In the genomic region with DNA sequence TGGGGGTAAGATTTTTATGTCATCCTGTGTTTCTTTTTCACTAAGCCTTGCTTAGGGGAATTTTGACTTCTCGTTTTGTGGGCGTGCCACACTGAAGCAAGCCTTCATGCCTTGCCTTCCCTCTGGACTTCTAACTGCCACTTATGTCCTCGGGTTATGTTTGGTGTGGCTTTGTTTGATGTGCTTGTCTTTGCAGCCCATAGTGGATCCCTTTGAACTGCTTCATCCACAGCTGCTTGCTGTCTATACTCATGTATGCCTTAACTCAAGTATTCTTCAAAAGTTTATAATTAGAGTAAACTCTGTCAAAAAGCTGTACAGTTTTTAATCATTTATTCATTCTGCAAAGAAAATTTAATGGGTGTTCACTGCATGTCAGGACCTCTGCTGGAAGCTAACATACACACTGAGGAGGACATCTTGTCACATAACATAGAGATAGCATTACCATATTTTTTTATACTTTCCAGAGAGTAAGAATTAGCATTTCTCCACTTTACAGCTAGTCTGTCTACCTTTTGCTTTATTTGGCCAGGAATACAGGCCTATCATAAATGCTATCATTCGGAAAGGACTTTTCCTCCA, we compare ENCODE assay signal across 24 mouse cellular contexts.
"Had no signal": no experiment of that assay in that cellular context is flagged by ENCODE, and none has a peak within 500 bp of the region (broad histone marks: within the 10 kb centered on the region; RNA-seq: fewer than 3 reads in every experiment).

No protein-coding gene starts in this region.

- H3K4me1 ChIP-seq: kidney, embryonic 15.5 days had no signal

- H3K9ac ChIP-seq: heart, embryonic 13.5 days; heart, embryonic 15.5 days; hindbrain, embryonic 13.5 days; hindbrain, embryonic 15.5 days; kidney, embryonic 15.5 days; limb, embryonic 13.5 days; limb, embryonic 15.5 days had no signal

- H3K27ac ChIP-seq: heart, adult 2 months; heart, embryonic 13.5 days; heart, embryonic 15.5 days; hindbrain, embryonic 13.5 days; hindbrain, embryonic 15.5 days; hindbrain, postnatal 0 days; kidney, embryonic 15.5 days; kidney, postnatal 0 days; limb, embryonic 13.5 days; limb, embryonic 15.5 days had no signal

- H3K36me3 ChIP-seq: heart, embryonic 13.5 days; heart, embryonic 15.5 days; hindbrain, embryonic 13.5 days; hindbrain, embryonic 15.5 days; kidney, embryonic 15.5 days; limb, embryonic 13.5 days; limb, embryonic 15.5 days had no signal

- ATAC-seq: hindbrain, postnatal 0 days; intestine, embryonic 16.5 days had no signal

- H3K9me3 ChIP-seq: heart, embryonic 13.5 days; heart, embryonic 15.5 days; hindbrain, embryonic 13.5 days; hindbrain, embryonic 15.5 days; kidney, embryonic 15.5 days; limb, embryonic 13.5 days; limb, embryonic 15.5 days had no signal

- DNase-seq: gastrocnemius, postnatal 14 days; gastrocnemius, postnatal 36 days; heart, adult 11 months; heart, adult 2 months; heart, postnatal 14 days; heart, postnatal 36 days; kidney, adult 11 months; kidney, adult 2 months; kidney, adult 9 months; kidney, postnatal 14 days; kidney, postnatal 36 days; layer of hippocampus, postnatal 36 days; left cerebral cortex, postnatal 4 days had no signal

- H3K4me2 ChIP-seq: heart, embryonic 11.5 days; heart, embryonic 13.5 days; heart, embryonic 15.5 days; hindbrain, embryonic 13.5 days; hindbrain, embryonic 15.5 days; kidney, embryonic 15.5 days; limb, embryonic 13.5 days; limb, embryonic 15.5 days had no signal

- H3K27me3 ChIP-seq: heart, embryonic 13.5 days; heart, embryonic 15.5 days; hindbrain, embryonic 13.5 days; hindbrain, embryonic 15.5 days; kidney, embryonic 15.5 days; limb, embryonic 13.5 days; limb, embryonic 15.5 days had no signal

- H3K4me3 ChIP-seq: heart, adult 2 months; heart, embryonic 13.5 days; heart, embryonic 15.5 days; hindbrain, embryonic 13.5 days; hindbrain, embryonic 15.5 days; kidney, embryonic 15.5 days; limb, embryonic 13.5 days; limb, embryonic 15.5 days had no signal
